Mouse (Mus musculus) heart, adult 2 months (tissue): Measurements from ENCODE around the gene Gvin1. TPM values are rescaled to one million over a fixed set of nuclear protein-coding genes. Genes with fewer than 3 reads are reported as not detected.
"Not testable (repeated sequence)": the region's sequence is repeated elsewhere in the genome, so short reads cannot be mapped to it uniquely, and the experiment has no call there.

Experiments
- DNase-seq, 2 experiments: peaks; one replicate each; pipeline ENCODE4 v3.0.0; 2021
- H3K27ac ChIP-seq: fragments of 200-600 bp; 2 replicates; pipeline ENCODE4 v1.8.1; 2022
- H3K27me3 ChIP-seq: fragments of 200-500 bp; 2 replicates; pipeline ENCODE4 v1.6.1; 2012; ENCODE audit warnings: mild to moderate bottlenecking, low read length, inconsistent platforms, mixed read lengths; ENCODE audit not compliant: control insufficient read depth, insufficient read depth
- H3K36me3 ChIP-seq: fragments of 200-500 bp; 2 replicates; pipeline ENCODE4 v1.6.1; 2012; ENCODE audit warnings: low read length, inconsistent platforms; ENCODE audit not compliant: control insufficient read depth, insufficient read depth
- H3K4me1 ChIP-seq: fragments of 200-500 bp; 2 replicates; pipeline ENCODE4 v1.6.1; 2011; ENCODE audit warnings: low read length; ENCODE audit not compliant: control insufficient read depth, insufficient read depth
- H3K4me3 ChIP-seq: fragments of 200-600 bp; 2 replicates; pipeline ENCODE4 v1.8.1; 2022
- H3K79me2 ChIP-seq: fragments of 200-500 bp; replicated peaks from 2 replicates; pipeline ENCODE4 v1.6.1; 2012; ENCODE audit warnings: mild to moderate bottlenecking, inconsistent platforms, low read length, moderate library complexity, mixed read lengths; ENCODE audit not compliant: control insufficient read depth, insufficient read depth
- H3K9ac ChIP-seq: fragments of 200-500 bp; 2 replicates; pipeline ENCODE4 v1.6.1; 2012; ENCODE audit warnings: low read depth, mild to moderate bottlenecking, control low read depth, inconsistent platforms, low read length, mixed read lengths
- WGBS: fragments of 180-500 bp; shearing (Covaris S2); methylation state at CpG from one replicate; pipeline ENCODE4 v1.1.7; 2018; 5-methylcytosine and 5-hydroxymethylcytosine counted together
- intact Hi-C: fragments of 180-260 bp; cut with DNase I; formaldehyde crosslinking; loops from one replicate; pipeline ENCODE4 v1.15.1; 2025
- polyA plus RNA-seq: library from polyadenylated mRNA; depleted of rRNA; stranded (reverse); fragments of >200 nt; gene quantifications from 2 replicates; pipeline ENCODE4 v1.2.3, GENCODE M21; 2012
- total RNA-seq, 2 experiments: library from RNA; stranded (reverse); gene quantifications; 2 replicates each; pipeline ENCODE4 v1.2.3; 2021

The Gvin1 gene
- total and polyA plus RNA-seq, 3 experiments: 0.88 to 14.2 (median 7.1) TPM

DNA sequence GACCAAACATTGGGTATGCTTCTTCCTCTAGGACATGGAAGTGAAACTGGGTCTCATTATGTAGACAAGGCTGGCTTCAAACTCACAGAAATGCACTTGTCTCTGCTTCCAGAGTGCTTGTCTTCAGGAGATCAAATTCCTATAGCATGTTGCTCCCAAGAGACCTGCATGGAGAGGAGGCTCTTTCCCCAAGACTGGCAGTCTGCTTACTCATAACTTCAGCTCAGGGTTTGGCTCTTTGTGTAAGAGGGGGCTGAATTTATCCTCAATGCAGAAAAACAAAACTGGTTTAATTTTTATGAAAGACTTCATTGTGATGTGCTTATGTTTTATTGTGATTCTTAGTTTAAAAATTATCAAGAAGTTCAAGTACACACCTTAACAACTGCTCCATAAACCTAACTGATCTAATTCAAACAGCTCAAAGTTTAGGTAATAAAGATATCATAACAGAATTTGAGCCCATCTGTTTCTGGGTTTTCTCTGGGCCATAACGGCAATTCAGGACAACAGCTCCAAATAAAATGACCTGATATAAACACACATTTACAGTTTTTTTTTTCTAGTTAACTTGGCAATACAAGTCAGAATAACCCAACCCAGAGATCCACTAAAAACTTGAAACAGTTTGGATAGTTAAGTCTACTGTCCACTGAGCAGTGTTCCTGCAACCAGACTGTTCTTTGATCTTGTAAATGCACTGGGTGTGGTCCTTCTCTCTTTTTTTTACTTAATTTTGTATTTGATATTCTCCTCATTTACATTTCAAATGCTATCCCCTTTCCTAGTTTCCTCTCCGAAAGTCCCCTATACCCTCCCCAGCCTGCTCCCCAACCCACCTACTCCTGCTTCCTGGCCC, 97.8 kb downstream of the Gvin1 start:
- WGBS: no CpG with 5 or more reads among the region's 2 CpGs
- H3K9ac ChIP-seq, H3K27me3 ChIP-seq, DNase-seq, H3K79me2 ChIP-seq, intact Hi-C loops, H3K27ac ChIP-seq, H3K36me3 ChIP-seq, H3K4me1 ChIP-seq, H3K4me3 ChIP-seq: not testable (repeated sequence)
